Mouse (Mus musculus): ENCODE results near the gene Nop10.

The Nop10 gene

DNA sequence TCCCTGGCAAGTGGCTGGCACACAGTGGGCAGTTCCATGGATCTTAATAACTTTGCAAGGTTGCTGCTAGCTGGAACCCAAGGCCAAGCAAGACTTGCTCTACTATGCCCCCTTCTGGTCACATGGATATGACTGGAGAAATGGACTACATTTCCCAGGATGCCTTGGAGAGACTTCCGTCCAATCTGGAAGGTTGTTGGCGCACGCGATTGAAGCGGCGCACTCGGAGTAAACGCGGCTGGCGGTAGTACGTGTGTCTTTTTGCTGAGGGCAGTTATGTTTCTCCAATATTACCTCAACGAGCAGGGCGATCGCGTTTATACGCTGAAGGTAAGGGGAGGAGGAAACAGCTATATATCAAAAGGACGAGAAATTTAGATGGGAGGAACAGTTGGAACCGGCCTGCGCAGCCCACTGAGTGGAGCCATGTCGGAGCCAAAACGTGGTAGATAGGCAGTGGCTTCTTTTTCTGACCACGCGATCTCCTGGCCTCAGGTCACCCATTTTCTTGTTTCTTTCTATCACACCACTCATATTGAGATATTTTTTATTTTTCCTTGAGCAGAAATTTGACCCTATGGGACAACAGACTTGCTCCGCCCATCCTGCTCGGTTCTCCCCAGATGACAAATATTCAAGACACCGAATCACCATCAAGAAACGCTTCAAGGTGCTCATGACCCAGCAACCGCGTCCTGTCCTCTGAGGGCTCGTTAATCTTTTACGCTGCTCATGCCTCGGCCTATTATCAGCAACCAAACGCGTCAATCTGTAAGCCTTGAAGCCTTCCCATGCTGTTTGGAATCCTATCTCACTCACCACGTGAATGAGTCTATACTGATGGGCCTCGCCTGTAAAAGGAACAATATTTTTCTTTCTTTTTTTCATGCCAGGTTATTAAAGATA lies at the start of gene Nop10:
Gene Nop10 (plus strand): TSS at position 179 of the 906 bp plus-strand sequence.
- DNase-seq (ENCODE audit: low spot score) = peak; percentile 95

DNA sequence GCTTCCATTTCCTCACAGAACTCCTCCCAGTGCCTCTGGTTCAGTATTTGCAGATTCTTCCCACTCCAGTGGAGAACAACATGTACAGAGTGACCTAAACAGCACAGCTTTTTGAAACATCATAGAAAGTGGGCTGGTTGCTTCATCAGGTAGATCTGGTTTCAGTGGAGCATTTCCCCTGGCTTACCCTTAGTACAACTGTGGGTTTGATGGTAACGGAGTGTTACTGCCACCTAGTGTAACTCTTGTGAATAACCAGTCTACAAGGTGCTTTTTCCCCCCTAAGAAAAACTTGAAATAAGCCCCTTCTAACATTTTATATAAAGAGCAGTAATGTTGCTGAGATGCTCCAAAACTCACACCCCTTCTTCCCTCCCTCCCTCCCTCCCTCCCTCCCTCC lies 45.7 kb upstream of the Nop10 start:
- peak; percentile 79 for DNase-seq (ENCODE audit: low spot score)

DNA sequence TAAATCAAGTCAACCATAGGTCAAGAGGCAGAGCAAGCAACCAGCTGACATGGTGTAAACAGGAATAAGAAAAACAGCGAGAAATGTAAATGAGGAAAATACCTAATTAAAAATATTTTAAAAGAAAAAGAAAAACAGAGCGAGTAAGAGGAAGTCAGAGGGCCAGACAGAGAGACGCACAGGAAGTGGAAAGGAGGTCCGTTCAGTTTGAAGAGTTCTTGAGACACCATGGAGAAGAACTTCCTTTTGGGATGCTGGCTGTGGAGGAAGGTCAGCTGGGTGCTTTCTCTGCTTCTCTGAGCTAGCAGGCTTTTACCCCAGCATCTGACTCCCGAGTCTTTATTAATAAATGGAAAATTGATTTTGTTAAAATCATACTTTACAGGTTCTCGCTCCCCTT lies 44.1 kb upstream of the Nop10 start:
- no peak for DNase-seq (ENCODE audit: low spot score)

DNA sequence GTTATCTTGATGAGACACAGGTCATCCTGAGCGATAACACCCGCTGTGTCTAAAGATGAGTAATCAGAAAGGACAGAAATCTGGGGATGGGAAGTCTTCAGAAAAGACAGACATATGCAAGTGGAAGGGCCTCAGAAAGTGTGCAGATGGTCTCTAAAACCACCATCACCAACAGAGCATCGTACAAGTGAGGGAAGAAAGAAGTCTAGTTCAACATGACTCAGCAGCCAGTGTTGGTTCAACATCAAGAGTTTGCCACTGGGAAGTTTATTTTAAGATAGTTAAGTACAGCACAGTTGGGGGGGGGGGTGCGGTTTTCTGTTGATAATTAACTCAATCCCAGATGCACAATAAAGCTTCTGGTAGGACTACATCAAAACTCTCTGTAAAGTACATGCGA lies 40.8 kb upstream of the Nop10 start:
- no peak for DNase-seq (ENCODE audit: low spot score)

DNA sequence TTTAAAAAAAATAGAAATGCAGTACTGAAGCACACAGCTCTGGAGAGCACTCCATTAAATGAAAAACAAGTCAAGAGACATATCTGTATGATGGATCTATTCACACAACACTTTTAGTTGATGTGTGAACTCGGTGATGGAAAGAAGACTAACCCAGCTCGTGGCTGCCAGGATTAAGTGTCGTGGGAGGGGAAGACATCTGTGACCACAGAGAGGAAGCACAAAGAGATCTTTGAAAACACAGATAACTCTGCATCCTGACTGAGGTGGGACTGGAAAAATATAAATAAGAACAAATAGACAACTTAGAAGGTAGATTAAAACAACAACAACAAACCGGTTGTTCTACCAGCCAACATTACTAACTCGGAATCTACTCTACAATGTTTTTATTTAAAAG lies 39.1 kb upstream of the Nop10 start:
- no peak for DNase-seq (ENCODE audit: low spot score)

DNA sequence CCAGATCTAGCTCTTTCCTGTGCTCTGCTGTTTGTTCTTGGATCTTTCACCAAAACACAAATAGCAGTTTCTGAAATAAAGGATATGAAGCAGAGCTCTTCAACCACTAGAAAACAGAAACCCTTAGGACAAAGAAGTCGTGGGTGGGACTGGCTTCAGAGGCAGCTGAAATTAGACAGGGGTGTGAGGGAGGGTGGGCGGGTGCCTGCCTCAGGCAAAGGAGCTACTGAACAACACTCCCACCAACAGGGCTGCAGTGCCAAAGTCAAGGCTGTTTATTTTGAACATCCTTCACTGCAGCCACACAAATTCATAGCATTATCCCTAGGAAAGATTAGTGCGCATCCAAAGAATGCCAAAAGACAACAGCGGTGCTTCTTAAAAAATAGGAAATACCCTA lies 37.4 kb upstream of the Nop10 start:
- no peak for DNase-seq (ENCODE audit: low spot score)

DNA sequence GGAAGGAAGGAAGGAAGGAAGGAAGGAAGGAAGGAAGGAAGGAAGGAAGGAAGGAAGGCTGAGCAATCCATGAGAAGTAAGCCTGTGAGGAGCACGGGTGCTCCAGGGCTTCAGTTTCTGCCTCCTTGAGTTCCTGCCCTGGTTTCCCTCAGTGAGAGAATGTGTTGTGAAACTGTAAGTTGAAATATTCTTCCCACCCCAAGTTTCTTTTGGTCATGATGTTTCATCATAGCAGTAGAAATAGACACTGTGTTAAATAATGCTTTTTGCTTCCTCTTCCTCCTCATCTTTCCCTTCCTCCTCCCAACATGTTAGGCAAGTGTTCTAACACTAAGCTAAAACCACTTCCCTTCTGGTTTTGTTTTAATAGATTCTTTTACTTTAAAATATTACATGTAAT lies 29.1 kb upstream of the Nop10 start:
- no peak for DNase-seq (ENCODE audit: low spot score)

DNA sequence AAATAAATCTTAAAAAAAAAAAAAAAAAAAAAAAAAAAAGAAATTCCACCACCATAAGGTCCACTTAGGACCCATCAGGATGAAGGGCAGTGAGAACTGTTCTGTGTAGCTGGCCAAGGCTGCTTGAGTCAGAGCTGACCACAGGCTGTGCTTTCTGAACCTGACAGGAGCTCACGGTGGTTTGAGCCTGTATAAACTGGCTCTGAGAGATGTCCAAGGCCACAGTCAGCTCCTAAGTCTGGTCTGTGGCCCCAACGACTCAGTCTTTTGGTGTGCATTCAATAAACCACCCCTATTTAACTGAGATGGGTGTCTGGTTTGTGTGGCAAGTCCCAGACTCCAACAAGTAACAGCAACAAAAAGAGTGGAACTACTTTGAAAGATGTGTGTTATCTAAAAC lies 25.1 kb upstream of the Nop10 start:
- no peak for DNase-seq (ENCODE audit: low spot score)

DNA sequence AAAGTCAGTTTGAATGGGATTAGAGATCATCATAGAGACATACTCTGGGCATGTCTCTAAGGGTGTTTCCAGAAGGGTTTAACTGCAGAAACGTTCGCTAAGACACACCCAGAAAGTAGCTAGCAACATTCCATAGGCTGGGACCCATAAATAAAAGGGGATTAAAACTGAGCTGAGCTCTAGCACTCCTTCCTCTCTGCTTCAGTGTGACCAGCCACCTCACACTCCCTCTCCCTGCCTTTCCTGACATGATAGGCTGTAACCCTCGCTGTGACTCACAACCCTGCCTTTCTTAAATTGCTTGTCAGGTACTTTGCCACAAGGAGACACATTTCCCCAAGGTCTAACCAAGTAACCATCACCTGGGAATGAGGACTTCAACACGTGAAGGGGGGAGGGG lies 23.7 kb upstream of the Nop10 start:
- DNase-seq (ENCODE audit: low spot score) = peak; percentile 11

DNA sequence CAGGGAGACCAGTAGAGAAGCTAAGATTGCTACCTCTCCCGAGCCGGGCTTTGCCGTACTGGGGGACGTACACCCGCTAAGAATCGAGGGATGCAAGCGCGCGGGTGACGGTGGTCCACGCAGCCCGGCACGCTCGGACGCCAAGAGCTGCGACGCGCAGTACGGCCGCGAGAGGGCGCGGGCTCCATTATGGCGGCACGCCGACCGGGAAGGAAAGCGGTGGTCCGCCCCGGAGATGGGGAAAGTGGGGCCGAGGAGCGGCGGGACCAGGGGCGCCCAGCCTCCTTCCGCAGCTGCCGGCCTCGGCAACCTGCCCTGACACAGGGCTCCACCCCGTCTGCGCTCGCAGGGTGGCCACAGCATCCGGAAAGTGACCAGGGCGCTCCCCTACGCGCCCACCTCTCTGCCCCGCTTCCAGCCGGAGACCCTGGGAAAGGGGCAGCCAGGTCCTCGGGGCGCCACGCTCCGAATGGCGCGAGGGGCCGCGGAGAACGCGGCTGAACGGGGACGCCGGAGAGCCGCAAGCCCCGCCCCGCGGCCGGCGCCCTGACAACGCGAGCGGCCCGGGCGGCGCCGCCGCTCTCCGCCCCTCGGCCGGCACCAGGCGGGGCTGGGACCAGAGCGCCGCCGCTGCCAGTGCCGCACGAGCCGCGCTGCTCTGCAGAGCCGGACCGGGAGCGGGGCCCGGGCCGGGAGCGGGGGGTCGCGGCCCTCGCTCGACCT lies 22.4 kb upstream of the Nop10 start, which contains the start of gene Lpcat4:
Gene Lpcat4 (plus strand): TSS at position 257 of the 723 bp plus-strand sequence.
- peak; percentile 94 for DNase-seq (ENCODE audit: low spot score)

DNA sequence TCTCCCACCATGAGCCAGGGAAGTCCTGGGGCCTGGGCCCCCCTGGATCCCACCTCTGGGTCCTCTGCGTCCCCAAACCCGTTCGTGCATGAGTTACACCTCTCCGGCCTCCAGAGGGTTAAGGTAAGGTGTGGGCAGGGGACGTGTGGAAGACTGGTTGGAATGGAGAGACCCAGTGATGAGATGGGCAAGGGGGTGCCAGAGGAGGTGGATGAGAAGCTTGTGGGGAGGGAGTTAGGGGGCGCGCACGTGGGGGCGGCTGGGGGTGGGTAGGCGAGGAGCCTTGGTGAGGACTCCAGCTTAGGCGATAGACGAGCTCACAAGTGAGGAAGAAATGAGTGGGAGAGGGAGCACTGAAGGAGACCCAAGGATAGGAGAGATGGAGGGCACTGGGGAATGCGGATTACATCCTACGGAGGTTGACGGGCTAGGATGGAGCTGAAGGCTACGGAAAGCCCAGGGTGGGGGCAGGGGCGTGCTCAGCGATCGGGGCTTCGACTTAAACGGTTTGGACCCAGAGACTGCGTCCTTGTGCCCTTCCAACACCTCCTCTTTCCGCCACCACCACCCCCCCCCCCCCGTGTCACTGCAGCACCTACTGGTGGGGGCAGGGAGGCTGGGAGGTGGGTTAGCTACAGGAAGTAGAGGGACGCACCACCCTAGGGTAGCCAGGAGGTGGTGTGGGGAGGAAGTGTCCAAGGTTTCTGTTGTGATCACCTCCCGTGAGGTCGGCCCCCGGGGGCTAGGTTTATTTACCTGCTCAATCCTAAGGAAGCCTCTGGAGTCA lies 21.6 kb upstream of the Nop10 start:
- DNase-seq (ENCODE audit: low spot score) = peak; percentile 57

DNA sequence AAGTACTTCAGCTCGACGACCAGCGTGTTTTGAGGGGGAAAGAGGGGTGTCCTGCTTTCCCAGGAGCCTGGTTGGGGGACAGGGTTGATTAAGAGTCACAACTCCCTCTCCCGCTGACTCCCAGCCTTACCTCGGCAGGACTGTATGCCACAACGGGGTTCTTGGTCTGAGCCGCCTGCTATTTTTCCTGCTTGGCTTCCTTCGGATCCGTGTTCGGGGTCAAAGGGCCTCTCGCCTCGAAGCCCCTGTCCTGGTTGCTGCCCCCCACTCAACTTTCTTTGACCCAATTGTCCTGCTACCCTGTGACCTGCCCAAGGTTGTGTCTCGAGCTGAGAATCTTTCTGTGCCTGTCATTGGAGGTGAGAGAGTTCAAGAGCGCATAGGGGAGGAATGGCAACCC lies 19.9 kb upstream of the Nop10 start:
- DNase-seq (ENCODE audit: low spot score) = no peak

DNA sequence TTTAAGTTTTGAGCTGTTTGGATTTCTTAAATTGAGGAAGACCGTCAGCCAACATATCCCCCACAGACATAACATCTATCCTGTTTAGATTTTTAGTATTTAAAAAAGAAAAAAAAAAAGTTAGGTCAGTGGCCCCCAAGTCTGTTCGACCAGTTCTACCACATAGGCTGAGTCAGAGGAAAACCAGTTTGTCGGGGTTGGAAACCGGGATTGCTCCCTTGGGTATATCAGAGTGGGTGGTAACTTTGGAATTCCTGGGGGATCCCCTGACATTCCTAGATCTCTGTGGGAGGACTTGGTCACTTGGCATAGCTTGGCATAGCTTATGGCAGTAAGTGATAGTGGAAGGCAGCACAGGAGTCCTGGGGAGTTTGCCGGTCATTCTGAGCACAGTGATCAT lies 16.4 kb upstream of the Nop10 start:
- DNase-seq (ENCODE audit: low spot score) = no peak

DNA sequence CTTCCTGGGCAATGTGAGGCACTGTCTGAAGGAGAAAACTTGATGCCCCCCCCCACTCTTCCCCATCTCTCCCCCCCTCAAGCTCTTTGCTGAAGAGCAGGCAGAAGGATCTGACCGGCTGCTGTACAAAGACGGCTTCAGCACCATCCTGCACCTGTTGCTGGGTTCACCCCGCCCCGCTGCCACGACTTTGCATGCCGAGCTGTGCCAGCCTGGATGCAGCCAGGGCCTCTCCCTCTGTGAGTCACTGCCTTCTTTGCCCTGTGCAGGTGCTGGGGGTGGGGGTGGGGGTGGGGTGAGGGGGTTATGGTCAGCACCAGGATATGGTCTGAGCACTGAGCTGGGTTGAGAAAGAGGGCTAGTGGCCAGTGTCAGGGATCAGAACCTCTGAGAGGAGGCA lies 15.5 kb upstream of the Nop10 start:
- no peak for DNase-seq (ENCODE audit: low spot score)

DNA sequence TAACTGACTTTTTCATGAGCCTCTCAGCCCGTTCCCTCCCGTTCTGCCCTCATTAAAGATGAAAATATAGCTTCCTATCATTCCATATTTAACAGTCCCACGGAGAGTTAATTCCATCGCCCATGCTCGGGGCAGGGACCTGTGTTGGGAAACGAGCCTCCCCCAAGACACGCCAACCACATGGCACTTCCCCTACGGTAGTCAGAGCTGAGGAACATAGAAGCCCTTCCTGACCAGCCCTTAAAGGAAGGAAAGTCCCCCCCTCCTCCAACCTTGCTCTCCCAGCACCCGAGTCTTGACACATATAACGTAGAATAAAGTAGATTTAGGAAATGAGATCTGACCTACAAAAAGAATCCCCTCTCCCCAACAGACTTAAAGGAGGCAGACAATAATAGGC lies 14.4 kb upstream of the Nop10 start:
- DNase-seq (ENCODE audit: low spot score) = no peak

DNA sequence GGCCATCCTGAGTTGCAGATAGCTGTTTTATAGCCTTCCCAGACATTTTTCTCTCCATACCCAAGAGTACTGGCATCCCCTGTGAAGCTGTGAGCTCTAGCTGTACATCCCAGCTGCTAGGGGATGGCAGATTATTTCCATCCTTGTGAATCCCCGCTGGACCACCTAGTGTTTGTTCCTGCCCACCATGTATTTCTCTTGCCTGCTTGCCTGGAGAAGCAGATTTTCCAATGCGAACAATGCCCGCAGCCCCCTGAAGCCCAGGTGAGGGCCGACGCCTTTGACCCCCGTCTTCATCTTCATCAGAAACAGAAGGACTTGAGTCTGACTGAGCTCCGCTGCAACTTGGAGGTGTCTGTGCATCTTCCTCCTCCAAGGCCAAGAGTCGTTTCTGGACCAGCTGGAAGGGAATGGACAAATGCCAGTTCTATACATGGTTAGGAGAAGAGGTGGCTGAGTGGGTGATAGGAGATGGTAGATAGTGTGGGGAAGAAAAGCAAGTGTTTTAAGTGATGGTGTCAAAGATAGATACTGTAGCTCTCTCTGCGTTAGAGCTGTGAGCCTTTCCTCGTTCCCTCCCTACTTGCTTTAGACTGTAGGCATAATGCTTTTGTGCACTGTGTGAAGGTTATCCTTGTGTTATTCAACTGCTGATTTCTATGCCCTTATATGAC lies 11.8 kb upstream of the Nop10 start:
- DNase-seq (ENCODE audit: low spot score) = no peak

DNA sequence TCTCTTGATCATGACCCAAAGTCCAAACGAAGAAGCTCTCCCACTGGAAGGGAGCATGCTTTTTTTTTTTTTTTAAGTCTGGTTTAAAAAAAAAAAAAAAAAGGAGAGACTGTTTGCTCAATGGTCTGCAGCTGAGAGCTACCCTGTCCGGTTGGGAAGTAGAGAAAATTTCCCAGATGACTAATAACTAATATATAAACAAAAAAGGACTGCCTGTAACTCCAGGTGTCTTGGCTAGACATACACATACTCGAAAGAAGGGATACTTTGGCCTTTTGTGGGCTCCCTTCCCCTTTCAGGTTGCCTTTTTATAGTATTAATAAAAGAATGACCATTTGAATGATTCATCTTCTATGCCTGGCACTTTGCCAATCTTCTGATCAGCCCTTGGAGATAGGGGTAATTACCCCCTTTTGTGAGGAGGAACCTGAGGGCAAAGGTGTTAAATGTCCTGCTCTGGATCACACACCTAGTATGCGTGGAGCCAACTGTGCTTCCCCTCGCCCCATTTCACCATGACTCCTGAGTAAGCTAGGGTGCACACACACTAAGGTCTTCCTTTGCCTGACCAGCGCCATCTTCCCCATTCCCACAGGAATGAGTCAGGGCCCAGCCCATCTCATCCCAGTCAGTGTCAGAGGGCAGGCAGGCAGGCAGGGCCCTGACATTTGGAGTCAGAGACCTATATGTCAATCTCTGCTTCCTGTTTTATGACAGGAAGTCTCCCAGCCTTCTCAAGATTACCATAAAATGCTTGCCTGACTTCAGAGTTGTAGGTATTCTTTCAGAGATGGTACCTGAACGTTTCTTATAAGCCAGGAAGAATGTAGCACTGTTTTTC lies 6.8 kb upstream of the Nop10 start:
- no peak for DNase-seq (ENCODE audit: low spot score)

DNA sequence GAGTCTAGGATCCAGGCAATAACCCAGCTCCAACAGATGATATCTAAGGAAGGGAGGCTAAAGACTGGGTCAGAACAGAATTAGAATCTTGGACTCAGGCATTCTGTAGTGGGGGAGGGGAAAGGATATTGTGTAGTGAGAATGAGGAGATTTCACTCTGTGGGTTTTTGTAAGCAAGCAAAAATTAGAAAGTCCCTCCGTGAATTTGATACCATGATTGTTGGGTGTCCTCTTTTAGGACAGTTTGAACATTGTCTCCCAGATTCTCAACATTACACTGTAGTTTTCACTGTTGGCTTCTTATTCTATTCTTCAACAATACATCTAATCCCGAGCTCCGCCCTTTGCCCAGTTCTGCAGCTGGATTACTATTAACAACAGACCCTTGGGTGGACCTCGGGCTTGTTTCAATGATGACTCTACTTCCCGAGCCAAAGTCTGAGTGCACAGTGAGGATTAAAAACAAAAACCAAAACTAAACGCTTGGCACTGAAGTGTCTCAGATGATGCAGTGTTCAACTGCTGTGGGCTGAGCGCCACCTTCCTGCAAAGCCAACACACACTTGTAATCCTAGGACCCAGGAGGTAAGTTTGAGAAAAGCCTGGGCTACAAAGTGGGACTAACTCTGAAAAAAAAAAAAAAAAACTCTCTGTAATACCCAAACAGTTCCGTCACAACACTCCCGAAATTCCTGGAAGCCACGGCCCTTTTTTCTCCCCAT lies 2.3 kb upstream of the Nop10 start, which contains the start of gene Nutm1:
Gene Nutm1 (minus strand): TSS at position 51 of the 722 bp plus-strand sequence.
- DNase-seq (ENCODE audit: low spot score) = no peak

DNA sequence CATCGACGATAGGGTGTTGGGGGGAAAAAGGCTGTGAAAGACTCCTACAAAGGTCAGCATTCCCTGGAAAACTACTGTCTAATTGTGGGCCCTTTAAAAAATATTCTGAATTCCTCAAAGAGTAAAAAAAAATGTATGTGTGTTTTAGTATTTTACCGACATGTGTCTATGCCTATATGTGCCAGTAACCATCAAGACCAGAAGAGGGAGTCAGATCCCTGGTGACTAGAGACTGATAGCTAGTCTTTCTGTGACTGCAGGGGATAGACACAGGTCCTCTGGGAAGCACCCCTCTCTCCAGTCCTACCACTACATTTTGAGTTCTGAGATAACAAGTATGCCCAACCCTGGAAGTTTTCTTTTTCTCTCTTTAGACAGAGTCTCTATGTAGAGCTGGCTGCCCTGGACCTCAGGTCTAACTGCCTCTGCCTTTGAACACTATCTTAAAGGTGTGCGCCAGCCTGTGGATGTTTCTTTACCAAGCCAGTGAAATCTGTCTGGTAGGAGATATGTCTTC lies 1.1 kb downstream of the Nop10 start:
- DNase-seq (ENCODE audit: low spot score) = peak; percentile 25

DNA sequence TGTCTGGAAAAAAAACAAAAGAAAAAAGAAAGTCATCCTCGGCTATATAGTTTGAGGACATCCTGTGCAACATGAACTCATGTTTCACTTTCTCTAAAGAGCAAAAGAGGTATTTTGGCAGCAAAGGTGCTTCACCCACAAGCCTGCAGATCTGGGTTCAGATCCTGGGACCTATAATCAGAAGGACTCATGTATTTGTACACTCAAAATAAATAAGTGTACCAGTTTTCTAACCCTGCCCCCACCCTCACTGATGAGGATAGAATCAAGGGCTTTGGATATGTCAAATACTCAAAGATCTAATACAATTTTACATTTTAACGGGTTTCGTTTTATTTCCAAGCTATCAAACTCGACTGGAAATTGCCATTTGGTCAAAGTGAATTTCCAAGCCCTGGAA lies 2.6 kb downstream of the Nop10 start:
- DNase-seq (ENCODE audit: low spot score) = no peak
